Mouse (Mus musculus): ENCODE data around the gene Ccdc9. TPM values are rescaled to one million over a fixed set of nuclear protein-coding genes. Genes with fewer than 3 reads are reported as not detected.

Ccdc9 gene
- total and polyA plus RNA-seq, 3 experiments: 63.6 to 97.1 TPM; not detected in 1

- no peak for TF ChIP-seq POLR2A (IDR thresholded peaks at IDR 0.05; ENCODE audit: control insufficient read depth in 1 of 2, insufficient read depth in 1 of 2, low read depth in 1 of 2, low read length in 2 of 2, poor library complexity in 1 of 2)
- no peak for TF ChIP-seq ELF1 (IDR thresholded peaks at IDR 0.05; ENCODE audit: low read depth, low read length)
- no peak for TF ChIP-seq TCF12 (IDR thresholded peaks at IDR 0.05; ENCODE audit: low read depth, low read length)
- TF ChIP-seq USF2 (IDR thresholded peaks at IDR 0.05; ENCODE audit: borderline replicate concordance in 1 of 2, insufficient read depth in 1 of 2, low read depth in 1 of 2, low read length in 2 of 2): no peak
- TF ChIP-seq MEF2A (IDR thresholded peaks at IDR 0.05; ENCODE audit: extremely low read depth, insufficient replicate concordance, low read depth, low read length, poor library complexity, severe bottlenecking): no peak
- TF ChIP-seq GATA1 (IDR thresholded peaks at IDR 0.05; ENCODE audit: low read depth, low read length): no peak
- TF ChIP-seq USF1 (IDR thresholded peaks at IDR 0.05; ENCODE audit: low read depth, low read length): no peak
- TF ChIP-seq ETS1 (IDR thresholded peaks at IDR 0.05; ENCODE audit: low read depth, low read length): no peak
- TF ChIP-seq MAFK (IDR thresholded peaks at IDR 0.05; ENCODE audit: borderline replicate concordance, low read depth, low read length): no peak
- TF ChIP-seq SMC3 (IDR thresholded peaks at IDR 0.05; ENCODE audit: low read depth, low read length): no peak
- no peak for TF ChIP-seq E2F4 (IDR thresholded peaks at IDR 0.05; ENCODE audit: borderline replicate concordance, low read depth, low read length)
- TF ChIP-seq TAL1 (IDR thresholded peaks at IDR 0.05; ENCODE audit: low read length): no peak
- TF ChIP-seq GABPA (IDR thresholded peaks at IDR 0.05; ENCODE audit: low read depth, low read length): no peak
- no peak for TF ChIP-seq UBTF (IDR thresholded peaks at IDR 0.05; ENCODE audit: borderline replicate concordance, insufficient read depth, low read depth, low read length)
- no peak for TF ChIP-seq POLR2AphosphoS5 (IDR thresholded peaks at IDR 0.05; ENCODE audit: borderline replicate concordance, low read depth, low read length)
- TF ChIP-seq CTCF (IDR thresholded peaks at IDR 0.05 in 2 of 3, conservative IDR thresholded peaks at IDR 0.05 in 1 of 3; ENCODE audit: control insufficient read depth in 1 of 3, insufficient read depth in 1 of 3, low read depth in 2 of 3, low read length in 3 of 3, poor library complexity in 1 of 3, severe bottlenecking in 1 of 3): no peak
- no peak for TF ChIP-seq CHD2 (IDR thresholded peaks at IDR 0.05; ENCODE audit: low read length)
- no peak for TF ChIP-seq POLR2AphosphoS2 (IDR thresholded peaks at IDR 0.05; ENCODE audit: low read length)
- TF ChIP-seq TBP (IDR thresholded peaks at IDR 0.05; ENCODE audit: low read depth, low read length): no peak
- Histone ChIP-seq H3K27ac (ENCODE audit: control insufficient read depth, low read depth, low read length) (no peak overlapping the region), H3K9me3 (replicated peaks; ENCODE audit: insufficient read depth, low read length) (no peaks in the 10 kb centered on the region), H3K9ac (ENCODE audit: control insufficient read depth, low read depth, low read length, poor library complexity, severe bottlenecking) (no peak overlapping the region), H3K36me3 (ENCODE audit: control insufficient read depth in 1 of 2, insufficient read depth in 2 of 2, low read length in 2 of 2) (no peaks in the 10 kb centered on the region; a peak in 1 of 4 replicates), H3K27me3 (ENCODE audit: control insufficient read depth in 1 of 2, insufficient read depth in 2 of 2, low read length in 2 of 2) (no peaks in the 10 kb centered on the region), H3K79me2 (ENCODE audit: control insufficient read depth, insufficient read depth, low read length, poor library complexity) (no peaks in the 10 kb centered on the region), H3K4me3 (ENCODE audit: control insufficient read depth in 1 of 2, insufficient read depth in 1 of 2, low read depth in 2 of 2, low read length in 2 of 2) (no peak overlapping the region), H3K4me1 (ENCODE audit: control insufficient read depth in 1 of 2, insufficient read depth in 2 of 2, low read length in 2 of 2) (no peaks in the 10 kb centered on the region)
- no peak for DNase-seq (ENCODE audit: low read depth, low spot score)
Measured at GRCm38 (mm10) chr7:16320479-16320878, 33.9 kb upstream of the Ccdc9 start.

DNA sequence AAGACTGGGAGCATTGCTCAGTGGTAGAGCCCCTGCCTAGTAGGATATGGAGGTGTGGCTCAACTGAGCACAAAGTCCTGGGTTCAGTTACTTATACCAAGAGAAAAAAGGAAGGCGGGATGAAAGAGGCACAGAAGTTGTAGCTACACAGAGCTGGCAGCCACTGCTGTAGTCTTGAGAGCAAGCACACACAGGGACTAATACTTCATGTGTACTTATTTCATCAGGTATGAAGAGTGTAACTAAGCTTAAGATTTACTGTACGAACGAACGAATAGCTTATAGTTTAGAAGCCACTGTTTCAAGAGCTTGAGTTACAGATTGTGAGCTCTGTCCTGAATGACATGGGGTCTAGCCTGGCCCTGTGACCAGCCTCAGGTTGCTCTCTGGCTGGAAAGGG is 32.6 kb upstream of the Ccdc9 start:
- Histone ChIP-seq H3K36me3 (ENCODE audit: control insufficient read depth in 1 of 2, insufficient read depth in 2 of 2, low read length in 2 of 2) (peaks cover 0 to 2% of the 10 kb centered on the region in 2 experiments; a peak in 2 of 4 replicates), H3K4me3 (ENCODE audit: control insufficient read depth in 1 of 2, insufficient read depth in 1 of 2, low read depth in 2 of 2, low read length in 2 of 2) (no peak overlapping the region), H3K9me3 (replicated peaks; ENCODE audit: insufficient read depth, low read length) (no peaks in the 10 kb centered on the region), H3K27ac (ENCODE audit: control insufficient read depth, low read depth, low read length) (no peak overlapping the region), H3K9ac (ENCODE audit: control insufficient read depth, low read depth, low read length, poor library complexity, severe bottlenecking) (no peak overlapping the region), H3K27me3 (ENCODE audit: control insufficient read depth in 1 of 2, insufficient read depth in 2 of 2, low read length in 2 of 2) (no peaks in the 10 kb centered on the region), H3K79me2 (ENCODE audit: control insufficient read depth, insufficient read depth, low read length, poor library complexity) (no peaks in the 10 kb centered on the region), H3K4me1 (ENCODE audit: control insufficient read depth in 1 of 2, insufficient read depth in 2 of 2, low read length in 2 of 2) (peaks cover 0 to 3% of the 10 kb centered on the region in 2 experiments; a peak in 1 of 4 replicates)
- DNase-seq (ENCODE audit: low read depth, low spot score): no peak
- TF ChIP-seq MEF2A (IDR thresholded peaks at IDR 0.05; ENCODE audit: extremely low read depth, insufficient replicate concordance, low read depth, low read length, poor library complexity, severe bottlenecking) (no peak), MXI1 (IDR thresholded peaks at IDR 0.05; ENCODE audit: low read depth, low read length) (no peak), NELFE (IDR thresholded peaks at IDR 0.05; ENCODE audit: low read depth, low read length) (no peak), RAD21 (IDR thresholded peaks at IDR 0.05; ENCODE audit: low read depth, low read length) (no peak), GATA1 (IDR thresholded peaks at IDR 0.05; ENCODE audit: low read depth, low read length) (no peak), GABPA (IDR thresholded peaks at IDR 0.05; ENCODE audit: low read depth, low read length) (no peak), ZKSCAN1 (IDR thresholded peaks at IDR 0.05; ENCODE audit: low read depth, low read length) (no peak), MAX (IDR thresholded peaks at IDR 0.05; ENCODE audit: low read length) (no peak)
